10 mouse cellular contexts compared by ENCODE assay signal in genomic region chr2:102113323-102113722, GRCm38 (mm10).
DNase-seq lines count a peak whose midpoint lies in the region; ATAC-seq and TF ChIP-seq lines count a peak whose summit lies in the region.
"Had no signal": no experiment of that assay in that cellular context is flagged by ENCODE, and none has a peak within 500 bp of the region (broad histone marks: within the 10 kb centered on the region; RNA-seq: fewer than 3 reads in every experiment).

No protein-coding gene starts in this region.

- H3K27me3 ChIP-seq in kidney, postnatal 0 days (ENCODE audit: insufficient read depth, low read length), result no peaks in the 10 kb centered on the region
- no peaks in the 10 kb centered on the region for H3K27me3 ChIP-seq in lung, postnatal 0 days (replicated peaks; ENCODE audit: insufficient read depth, low read length)
- no peaks in the 10 kb centered on the region for H3K27me3 ChIP-seq in hindbrain, embryonic 16.5 days (replicated peaks; ENCODE audit: control insufficient read depth, insufficient read depth, low read length)
- H3K27me3 ChIP-seq: midbrain, embryonic 12.5 days had no signal

- H3K9ac ChIP-seq in kidney, postnatal 0 days (ENCODE audit: low read depth, low read length), result no peak overlapping the region
- no peak overlapping the region for H3K9ac ChIP-seq in lung, postnatal 0 days (replicated peaks; ENCODE audit: low read depth)
- no peak overlapping the region for H3K9ac ChIP-seq in hindbrain, embryonic 16.5 days (ENCODE audit: low read depth, low read length)
- H3K9ac ChIP-seq: midbrain, embryonic 12.5 days had no signal

- H3K4me2 ChIP-seq in kidney, postnatal 0 days (ENCODE audit: low read length), result no peak overlapping the region
- H3K4me2 ChIP-seq in lung, postnatal 0 days (replicated peaks; ENCODE audit: low read depth, low read length), result no peak overlapping the region; the same call in 1 of the 2 replicates
- no peak overlapping the region for H3K4me2 ChIP-seq in hindbrain, embryonic 16.5 days (ENCODE audit: low read length)
- H3K4me2 ChIP-seq: midbrain, embryonic 12.5 days had no signal

- WGBS in kidney, postnatal 0 days, result 67% methylated on average over 12 of the region's 12 CpGs
- WGBS in lung, postnatal 0 days, result 42% methylated on average over 10 of the region's 12 CpGs
- 69% methylated on average over 12 of the region's 12 CpGs for WGBS in hindbrain, embryonic 16.5 days

- H3K27ac ChIP-seq in kidney, postnatal 0 days, result peak overlapping the region; percentile 36; the same call in 1 of the 2 replicates
- H3K27ac ChIP-seq in lung, postnatal 0 days (ENCODE audit: low read length), result peak overlapping the region; percentile 60; the same call in 1 of the 2 replicates
- H3K27ac ChIP-seq in gastrocnemius, adult 2 months, result no peak overlapping the region
- H3K27ac ChIP-seq in hindbrain, embryonic 16.5 days (ENCODE audit: low read depth, low read length), result no peak overlapping the region
- H3K27ac ChIP-seq: midbrain, embryonic 12.5 days had no signal

- peak; percentile 92 for ATAC-seq in kidney, postnatal 0 days (replicated peaks; ENCODE audit: low FRiP score, low read depth)
- peak; percentile 69 for ATAC-seq in lung, postnatal 0 days
- ATAC-seq in monocyte, adult 5-6 weeks (replicated peaks; ENCODE audit: insufficient number of reproducible peaks, low FRiP score, low TSS enrichment, poor library complexity, severe bottlenecking), result no peak
- ATAC-seq in hindbrain, embryonic 16.5 days, result no peak

- no peaks in the 10 kb centered on the region for H3K9me3 ChIP-seq in kidney, postnatal 0 days (replicated peaks; ENCODE audit: low read length)
- H3K9me3 ChIP-seq in lung, postnatal 0 days (ENCODE audit: low read length), result no peaks in the 10 kb centered on the region
- no peaks in the 10 kb centered on the region for H3K9me3 ChIP-seq in hindbrain, embryonic 16.5 days (ENCODE audit: control insufficient read depth, low read length)
- H3K9me3 ChIP-seq: midbrain, embryonic 12.5 days had no signal

- no peaks in the 10 kb centered on the region for H3K36me3 ChIP-seq in kidney, postnatal 0 days (ENCODE audit: insufficient read depth, low read length)
- no peaks in the 10 kb centered on the region for H3K36me3 ChIP-seq in lung, postnatal 0 days (ENCODE audit: insufficient read depth, low read length)
- H3K36me3 ChIP-seq in hindbrain, embryonic 16.5 days (ENCODE audit: control insufficient read depth, insufficient read depth, low read length), result no peaks in the 10 kb centered on the region

- intact Hi-C loops in gastrocnemius, adult 2 months (cut with DNase I), result no loop called here

- TF ChIP-seq EP300 in lung, postnatal 0 days (IDR thresholded peaks at IDR 0.05), result no peak

- DNase-seq in cerebellum, adult 9-11 months, result peak; percentile 60
- DNase-seq in cerebellum, adult 9-10 months, result no peak
- DNase-seq in ZHBTc4 (ENCODE audit: low read depth, low spot score), result peak; percentile 69
- no peak for DNase-seq in kidney, postnatal 0 days (ENCODE audit: low spot score)
- DNase-seq in lung, postnatal 0 days (ENCODE audit: low spot score), result peak; percentile 62
- no peak for DNase-seq in gastrocnemius, adult 2 months
- DNase-seq: gastrocnemius, postnatal 25 days had no signal

- TF ChIP-seq CTCF in kidney, postnatal 0 days (IDR thresholded peaks at IDR 0.05; ENCODE audit: low read depth), result no peak
- no peak for TF ChIP-seq CTCF in lung, postnatal 0 days (IDR thresholded peaks at IDR 0.05)
- no peak for TF ChIP-seq CTCF in gastrocnemius, adult 2 months (IDR thresholded peaks at IDR 0.05)

- H3K4me1 ChIP-seq in kidney, postnatal 0 days (replicated peaks; ENCODE audit: insufficient read depth, low read length), result peaks cover 5% of the 10 kb centered on the region; the same call in 1 of the 2 replicates
- peaks cover 13% of the 10 kb centered on the region for H3K4me1 ChIP-seq in lung, postnatal 0 days (ENCODE audit: insufficient read depth, low read depth, low read length)
- peaks cover 10% of the 10 kb centered on the region for H3K4me1 ChIP-seq in hindbrain, embryonic 16.5 days (ENCODE audit: control insufficient read depth, insufficient read depth, low read depth, low read length)

- no peak overlapping the region for H3K4me3 ChIP-seq in kidney, postnatal 0 days (replicated peaks; ENCODE audit: low read depth, low read length)
- no peak overlapping the region for H3K4me3 ChIP-seq in lung, postnatal 0 days (ENCODE audit: low read depth, low read length)
- H3K4me3 ChIP-seq in gastrocnemius, adult 2 months, result no peak overlapping the region
- H3K4me3 ChIP-seq in hindbrain, embryonic 16.5 days (ENCODE audit: low read length), result no peak overlapping the region
- H3K4me3 ChIP-seq: midbrain, embryonic 12.5 days had no signal

Comparison
In these comparisons a context has a peak if more than half of its experiments do, and no peak if none do; other contexts are left out.
1. DNase-seq: peak in cerebellum, adult 9-11 months (single experiment), ZHBTc4 (single experiment) and lung, postnatal 0 days (single experiment); none in cerebellum, adult 9-10 months (single experiment), kidney, postnatal 0 days (single experiment) and gastrocnemius, adult 2 months (single experiment).
2. ATAC-seq: peak in kidney, postnatal 0 days (single experiment) and lung, postnatal 0 days (single experiment); none in monocyte, adult 5-6 weeks (single experiment) and hindbrain, embryonic 16.5 days (single experiment).
3. H3K27ac ChIP-seq: peak in kidney, postnatal 0 days (single experiment) and lung, postnatal 0 days (single experiment); none in gastrocnemius, adult 2 months (single experiment) and hindbrain, embryonic 16.5 days (single experiment).